Mouse (Mus musculus): ENCODE measurements around the gene Fgfr2.

GRCm38 (mm10) chr7:132213460-132213859 is 909.7 kb downstream of the Fgfr2 start:
- TF ChIP-seq POLR2A (IDR thresholded peaks at IDR 0.05; ENCODE audit: low read depth, low read length) (no peak), CTCF (IDR thresholded peaks at IDR 0.05; ENCODE audit: borderline replicate concordance, insufficient read depth, low read length) (peak; percentile 80)
